Mouse (Mus musculus) kidney, adult 2 months (tissue): ENCODE measurements around the gene Lrrc56. TPM values are rescaled to one million over a fixed set of nuclear protein-coding genes. Genes with fewer than 3 reads are reported as not detected.

ENCODE experiments used
- DNase-seq: peaks from one replicate; pipeline ENCODE4 v3.0.0; 2021
- H3K27ac ChIP-seq: fragments of 200-500 bp; 2 replicates; pipeline ENCODE4 v1.5.1; 2012; ENCODE audit warnings: low read depth, low read length, control low read depth, inconsistent platforms; ENCODE audit not compliant: insufficient read depth
- H3K27me3 ChIP-seq: fragments of 200-500 bp; replicated peaks from 2 replicates; pipeline ENCODE4 v1.6.1; 2012; ENCODE audit warnings: mild to moderate bottlenecking, moderate library complexity, low read length, inconsistent platforms; ENCODE audit not compliant: control insufficient read depth, insufficient read depth
- H3K36me3 ChIP-seq: fragments of 200-500 bp; 2 replicates; pipeline ENCODE4 v1.6.1; 2012; ENCODE audit warnings: mild to moderate bottlenecking, moderate library complexity, low read length, inconsistent platforms; ENCODE audit not compliant: control insufficient read depth, insufficient read depth
- H3K4me1 ChIP-seq: fragments of 200-500 bp; 2 replicates; pipeline ENCODE4 v1.6.1; 2011; ENCODE audit warnings: low read length; ENCODE audit not compliant: control insufficient read depth, insufficient read depth
- H3K4me3 ChIP-seq: fragments of 200-500 bp; 2 replicates; pipeline ENCODE4 v1.5.1; 2011; ENCODE audit warnings: mild to moderate bottlenecking, low read depth, low read length, control low read depth; ENCODE audit not compliant: insufficient read depth
- CTCF ChIP-seq: fragments of 200-500 bp; conservative IDR thresholded peaks from 2 replicates; pipeline ENCODE4 v1.5.1; 2011; ENCODE audit warnings: low read depth, mild to moderate bottlenecking, control low read depth, low read length, moderate library complexity, mixed read lengths; ENCODE audit not compliant: insufficient read depth, insufficient read length
- POLR2A ChIP-seq: fragments of 200-500 bp; IDR thresholded peaks from one replicate; pipeline ENCODE4 v1.6.1; 2011; ENCODE audit warnings: low read depth, low read length, control low read depth
- WGBS: fragments of 180-500 bp; shearing (Covaris S2); methylation state at CpG from one replicate; pipeline ENCODE4 v1.1.7; 2018; 5-methylcytosine and 5-hydroxymethylcytosine counted together
- polyA plus RNA-seq: library from polyadenylated mRNA; depleted of rRNA; stranded (reverse); fragments of >200 nt; gene quantifications from 2 replicates; pipeline ENCODE4 v1.2.3, GENCODE M21; 2012

Gene Lrrc56
- polyA plus RNA-seq, 1 experiment = 9.6 TPM

GRCm38 (mm10) chr7:141191796-141192685 lies 1.9 kb upstream of the Lrrc56 start:
- no peak overlapping the region for H3K4me3 ChIP-seq
- no peaks in the 10 kb centered on the region for H3K27me3 ChIP-seq
- TF ChIP-seq CTCF = no peak
- no peak for TF ChIP-seq POLR2A
- H3K4me1 ChIP-seq = peaks cover 8% of the 10 kb centered on the region; the same call in 1 of the 2 replicates
- 83% methylated on average over 24 of the region's 24 CpGs for WGBS
- H3K27ac ChIP-seq = no peak overlapping the region
- DNase-seq = no peak
- H3K36me3 ChIP-seq = peaks cover 2% of the 10 kb centered on the region; the same call in 1 of the 2 replicates

GRCm38 (mm10) chr7:141192776-141193347 lies 1.1 kb upstream of the Lrrc56 start:
- H3K4me1 ChIP-seq = peaks cover 8% of the 10 kb centered on the region; the same call in 1 of the 2 replicates
- DNase-seq = no peak
- WGBS = 28% methylated on average over 12 of the region's 12 CpGs
- peak overlapping the region; percentile 33; the same call in 1 of the 2 replicates for H3K27ac ChIP-seq
- peak overlapping the region; percentile 77 for H3K4me3 ChIP-seq
- TF ChIP-seq POLR2A (no peak), CTCF (no peak)
- no peaks in the 10 kb centered on the region for H3K27me3 ChIP-seq
- peaks cover 2% of the 10 kb centered on the region; the same call in 1 of the 2 replicates for H3K36me3 ChIP-seq

GRCm38 (mm10) chr7:141193348-141193856 lies 555 bp upstream of the Lrrc56 start:
- peak; percentile 56 for DNase-seq

GRCm38 (mm10) chr7:141194409-141194808 lies 452 bp downstream of the Lrrc56 start:
- Histone ChIP-seq H3K27ac (peak overlapping the region; percentile 88), H3K36me3 (peaks cover 2% of the 10 kb centered on the region; the same call in 1 of the 2 replicates), H3K27me3 (no peaks in the 10 kb centered on the region), H3K4me1 (peaks cover 8% of the 10 kb centered on the region; the same call in 1 of the 2 replicates), H3K4me3 (peak overlapping the region; percentile 93)
- under 1% methylated on average over 23 of the region's 23 CpGs for WGBS
- TF ChIP-seq POLR2A (no peak), CTCF (no peak)
- DNase-seq = no peak

More at GRCm38 (mm10) chr7:141193348-141193856, 555 bp upstream of the Lrrc56 start:
- H3K36me3 ChIP-seq = peaks cover 2% of the 10 kb centered on the region; the same call in 1 of the 2 replicates
- no peaks in the 10 kb centered on the region for H3K27me3 ChIP-seq
- peaks cover 8% of the 10 kb centered on the region; the same call in 1 of the 2 replicates for H3K4me1 ChIP-seq
- TF ChIP-seq CTCF = no peak
- no peak for TF ChIP-seq POLR2A
- H3K27ac ChIP-seq = peak overlapping the region; percentile 33
- H3K4me3 ChIP-seq = peak overlapping the region; percentile 77
- under 1% methylated on average over 43 of the region's 43 CpGs for WGBS

- peaks cover 8% of the 10 kb centered on the region; the same call in 1 of the 2 replicates for H3K4me1 ChIP-seq
- peaks cover 2% of the 10 kb centered on the region; the same call in 1 of the 2 replicates for H3K36me3 ChIP-seq
- peak overlapping the region; percentile 93 for H3K4me3 ChIP-seq
- DNase-seq = peak; percentile 95
- H3K27me3 ChIP-seq = no peaks in the 10 kb centered on the region
- H3K27ac ChIP-seq = peak overlapping the region; percentile 88
- 1% methylated on average over 28 of the region's 28 CpGs for WGBS
- no peak for TF ChIP-seq POLR2A
- no peak for TF ChIP-seq CTCF
These were observed 873 bp downstream of the Lrrc56 start for GRCm38 (mm10) chr7:141194830-141195229.

GRCm38 (mm10) chr7:141195754-141196153 lies 1.8 kb downstream of the Lrrc56 start:
- Histone ChIP-seq H3K36me3 (peaks cover 2% of the 10 kb centered on the region; the same call in 1 of the 2 replicates), H3K4me3 (no peak overlapping the region)
- WGBS = 93% methylated on average over 2 of the region's 2 CpGs

More at GRCm38 (mm10) chr7:141195754-141196153, 1.8 kb downstream of the Lrrc56 start:
- no peaks in the 10 kb centered on the region for H3K27me3 ChIP-seq
- no peak overlapping the region for H3K27ac ChIP-seq
- peaks cover 8% of the 10 kb centered on the region; the same call in 1 of the 2 replicates for H3K4me1 ChIP-seq
- DNase-seq = no peak
- TF ChIP-seq CTCF (no peak), POLR2A (no peak)
